Mouse (Mus musculus): Measurements from ENCODE around the gene Acad11. TPM values are rescaled to one million over a fixed set of nuclear protein-coding genes. Genes with fewer than 3 reads are reported as not detected.

Gene Acad11
- polyA plus RNA-seq, 1 experiment from 2014 or later: 19.0 TPM

- H3K27me3 ChIP-seq (ENCODE audit: insufficient read depth, low read length): no peaks in the 10 kb centered on the region
- no peak within 1 kb of the TSS for H3K4me2 ChIP-seq (replicated peaks; ENCODE audit: low read depth, low read length)
- 86% methylated on average over 3 of the region's 3 CpGs for WGBS
- H3K27ac ChIP-seq (ENCODE audit: low read length): no peak within 1 kb of the TSS
- H3K9ac ChIP-seq (replicated peaks; ENCODE audit: low read length): no peak within 1 kb of the TSS
- H3K4me1 ChIP-seq (ENCODE audit: insufficient read depth, low read length): peaks cover 20% of the 10 kb centered on the region
- H3K36me3 ChIP-seq (ENCODE audit: insufficient read depth, low read length): no peaks in the 10 kb centered on the region
- no peak for ATAC-seq (ENCODE audit: low FRiP score, low TSS enrichment)
- H3K4me3 ChIP-seq (ENCODE audit: low read length): no peak within 1 kb of the TSS
- H3K9me3 ChIP-seq (ENCODE audit: low read length): no peaks in the 10 kb centered on the region
Measured at GRCm38 (mm10) chr9:104126833-104127232, 63.7 kb downstream of the Acad11 start, which contains the start of gene Ackr4. TSS of gene Ackr4 (minus strand) at chr9:104126933.

GRCm38 (mm10) chr9:104128110-104128509, 64.9 kb downstream of the Acad11 start:
- no peak for ATAC-seq (ENCODE audit: low FRiP score, low TSS enrichment)
- Histone ChIP-seq H3K4me1 (ENCODE audit: insufficient read depth, low read length) (peaks cover 14% of the 10 kb centered on the region), H3K4me2 (replicated peaks; ENCODE audit: low read depth, low read length) (no peak overlapping the region), H3K9me3 (ENCODE audit: low read length) (no peaks in the 10 kb centered on the region), H3K27ac (ENCODE audit: low read length) (no peak overlapping the region), H3K27me3 (ENCODE audit: insufficient read depth, low read length) (no peaks in the 10 kb centered on the region), H3K36me3 (ENCODE audit: insufficient read depth, low read length) (no peaks in the 10 kb centered on the region), H3K9ac (replicated peaks; ENCODE audit: low read length) (no peak overlapping the region), H3K4me3 (ENCODE audit: low read length) (no peak overlapping the region)
- WGBS: 64% methylated on average over 2 of the region's 2 CpGs

GRCm38 (mm10) chr9:104130141-104130755, 67.1 kb downstream of the Acad11 start:
- WGBS: 85% methylated on average over 9 of the region's 9 CpGs
- no peaks in the 10 kb centered on the region for H3K27me3 ChIP-seq (ENCODE audit: insufficient read depth, low read length)
- H3K36me3 ChIP-seq (ENCODE audit: insufficient read depth, low read length): no peaks in the 10 kb centered on the region
- ATAC-seq (ENCODE audit: low FRiP score, low TSS enrichment): no peak
- H3K4me2 ChIP-seq (replicated peaks; ENCODE audit: low read depth, low read length): no peak overlapping the region
- no peaks in the 10 kb centered on the region for H3K9me3 ChIP-seq (ENCODE audit: low read length)
- H3K4me3 ChIP-seq (ENCODE audit: low read length): no peak overlapping the region
- no peaks in the 10 kb centered on the region for H3K4me1 ChIP-seq (ENCODE audit: insufficient read depth, low read length)
- H3K27ac ChIP-seq (ENCODE audit: low read length): no peak overlapping the region
- no peak overlapping the region for H3K9ac ChIP-seq (replicated peaks; ENCODE audit: low read length)

GRCm38 (mm10) chr9:104140351-104140750, 77.2 kb downstream of the Acad11 start:
- ATAC-seq (ENCODE audit: low FRiP score, low TSS enrichment): no peak
- no peak overlapping the region for H3K27ac ChIP-seq (ENCODE audit: low read length)
- no peaks in the 10 kb centered on the region for H3K27me3 ChIP-seq (ENCODE audit: insufficient read depth, low read length)
- H3K4me2 ChIP-seq (replicated peaks; ENCODE audit: low read depth, low read length): no peak overlapping the region
- no peak overlapping the region for H3K9ac ChIP-seq (replicated peaks; ENCODE audit: low read length)
- H3K36me3 ChIP-seq (ENCODE audit: insufficient read depth, low read length): no peaks in the 10 kb centered on the region
- H3K4me3 ChIP-seq (ENCODE audit: low read length): no peak overlapping the region
- no peaks in the 10 kb centered on the region for H3K4me1 ChIP-seq (ENCODE audit: insufficient read depth, low read length)
- no peaks in the 10 kb centered on the region for H3K9me3 ChIP-seq (ENCODE audit: low read length)
- WGBS: 87% methylated on average over 6 of the region's 6 CpGs

GRCm38 (mm10) chr9:104142805-104143204, 79.6 kb downstream of the Acad11 start:
- H3K4me2 ChIP-seq (replicated peaks; ENCODE audit: low read depth, low read length): no peak overlapping the region

GRCm38 (mm10) chr9:104144314-104144996, 81.3 kb downstream of the Acad11 start:
- ATAC-seq (ENCODE audit: low FRiP score, low TSS enrichment): no peak
- Histone ChIP-seq H3K9ac (replicated peaks; ENCODE audit: low read length) (no peak overlapping the region), H3K36me3 (ENCODE audit: insufficient read depth, low read length) (no peaks in the 10 kb centered on the region), H3K27ac (ENCODE audit: low read length) (no peak overlapping the region), H3K27me3 (ENCODE audit: insufficient read depth, low read length) (no peaks in the 10 kb centered on the region), H3K4me3 (ENCODE audit: low read length) (no peak overlapping the region), H3K4me1 (ENCODE audit: insufficient read depth, low read length) (no peaks in the 10 kb centered on the region), H3K9me3 (ENCODE audit: low read length) (no peaks in the 10 kb centered on the region), H3K4me2 (replicated peaks; ENCODE audit: low read depth, low read length) (no peak overlapping the region)
- 82% methylated on average over 8 of the region's 8 CpGs for whole genome bisulfite sequencing

More at GRCm38 (mm10) chr9:104142805-104143204, 79.6 kb downstream of the Acad11 start:
- H3K27ac ChIP-seq (ENCODE audit: low read length): no peak overlapping the region
- no peaks in the 10 kb centered on the region for H3K9me3 ChIP-seq (ENCODE audit: low read length)
- H3K27me3 ChIP-seq (ENCODE audit: insufficient read depth, low read length): no peaks in the 10 kb centered on the region
- WGBS: 69% methylated on average over 14 of the region's 14 CpGs
- H3K36me3 ChIP-seq (ENCODE audit: insufficient read depth, low read length): no peaks in the 10 kb centered on the region
- no peak for ATAC-seq (ENCODE audit: low FRiP score, low TSS enrichment)
- H3K9ac ChIP-seq (replicated peaks; ENCODE audit: low read length): no peak overlapping the region
- H3K4me1 ChIP-seq (ENCODE audit: insufficient read depth, low read length): no peaks in the 10 kb centered on the region
- H3K4me3 ChIP-seq (ENCODE audit: low read length): no peak overlapping the region

GRCm38 (mm10) chr9:104146683-104147082, 83.5 kb downstream of the Acad11 start:
- peaks cover 8% of the 10 kb centered on the region for H3K36me3 ChIP-seq (ENCODE audit: insufficient read depth, low read length)
- ATAC-seq (ENCODE audit: low FRiP score, low TSS enrichment): no peak
- H3K9me3 ChIP-seq (ENCODE audit: low read length): no peaks in the 10 kb centered on the region
- no peak overlapping the region for H3K4me2 ChIP-seq (replicated peaks; ENCODE audit: low read depth, low read length)
- H3K9ac ChIP-seq (replicated peaks; ENCODE audit: low read length): no peak overlapping the region
- H3K4me3 ChIP-seq (ENCODE audit: low read length): no peak overlapping the region
- WGBS: 79% methylated on average over 7 of the region's 7 CpGs
- no peaks in the 10 kb centered on the region for H3K27me3 ChIP-seq (ENCODE audit: insufficient read depth, low read length)
- H3K27ac ChIP-seq (ENCODE audit: low read length): no peak overlapping the region
- H3K4me1 ChIP-seq (ENCODE audit: insufficient read depth, low read length): no peaks in the 10 kb centered on the region

- no peak overlapping the region for H3K9ac ChIP-seq (replicated peaks; ENCODE audit: low read length)
- H3K27me3 ChIP-seq (ENCODE audit: insufficient read depth, low read length): no peaks in the 10 kb centered on the region
- ATAC-seq (ENCODE audit: low FRiP score, low TSS enrichment): no peak
- H3K9me3 ChIP-seq (ENCODE audit: low read length): no peaks in the 10 kb centered on the region
- H3K36me3 ChIP-seq (ENCODE audit: insufficient read depth, low read length): peaks cover 25% of the 10 kb centered on the region
- H3K27ac ChIP-seq (ENCODE audit: low read length): no peak overlapping the region
- H3K4me3 ChIP-seq (ENCODE audit: low read length): no peak overlapping the region
- H3K4me2 ChIP-seq (replicated peaks; ENCODE audit: low read depth, low read length): no peak overlapping the region
- H3K4me1 ChIP-seq (ENCODE audit: insufficient read depth, low read length): no peaks in the 10 kb centered on the region
- 84% methylated on average over 7 of the region's 7 CpGs for WGBS
Measured at GRCm38 (mm10) chr9:104148969-104149368, 85.8 kb downstream of the Acad11 start.

GRCm38 (mm10) chr9:104152121-104152520, 88.9 kb downstream of the Acad11 start:
- 91% methylated on average over 7 of the region's 7 CpGs for WGBS
- H3K9ac ChIP-seq (replicated peaks; ENCODE audit: low read length): no peak overlapping the region
- no peaks in the 10 kb centered on the region for H3K9me3 ChIP-seq (ENCODE audit: low read length)
- no peaks in the 10 kb centered on the region for H3K27me3 ChIP-seq (ENCODE audit: insufficient read depth, low read length)
- peaks cover 55% of the 10 kb centered on the region for H3K36me3 ChIP-seq (ENCODE audit: insufficient read depth, low read length)
- ATAC-seq (ENCODE audit: low FRiP score, low TSS enrichment): no peak
- H3K4me3 ChIP-seq (ENCODE audit: low read length): no peak overlapping the region
- H3K4me1 ChIP-seq (ENCODE audit: insufficient read depth, low read length): no peaks in the 10 kb centered on the region
- no peak overlapping the region for H3K27ac ChIP-seq (ENCODE audit: low read length)
- H3K4me2 ChIP-seq (replicated peaks; ENCODE audit: low read depth, low read length): no peak overlapping the region

GRCm38 (mm10) chr9:104155100-104155715, 92.0 kb downstream of the Acad11 start:
- no peak overlapping the region for H3K27ac ChIP-seq (ENCODE audit: low read length)
- WGBS: 94% methylated on average over 14 of the region's 14 CpGs
- ATAC-seq (ENCODE audit: low FRiP score, low TSS enrichment): no peak
- no peaks in the 10 kb centered on the region for H3K9me3 ChIP-seq (ENCODE audit: low read length)
- H3K4me1 ChIP-seq (ENCODE audit: insufficient read depth, low read length): no peaks in the 10 kb centered on the region
- no peak overlapping the region for H3K4me2 ChIP-seq (replicated peaks; ENCODE audit: low read depth, low read length)
- no peak overlapping the region for H3K4me3 ChIP-seq (ENCODE audit: low read length)
- H3K9ac ChIP-seq (replicated peaks; ENCODE audit: low read length): no peak overlapping the region
- H3K36me3 ChIP-seq (ENCODE audit: insufficient read depth, low read length): peaks cover 78% of the 10 kb centered on the region
- no peaks in the 10 kb centered on the region for H3K27me3 ChIP-seq (ENCODE audit: insufficient read depth, low read length)
